Mouse (Mus musculus) WW6 (cell line): ENCODE measurements around the gene Clybl.

Experiments
- DNase-seq: peaks from one replicate; pipeline ENCODE4 v3.0.0-alpha.2; 2013; ENCODE audit warnings: low read depth, low spot score

The Clybl gene

GRCm38 (mm10) chr14:122358592-122358991 is 177.1 kb downstream of the Clybl start:
- DNase-seq = no peak

- no peak for DNase-seq
These were observed 177.8 kb downstream of the Clybl start for GRCm38 (mm10) chr14:122359136-122359905.

- DNase-seq = no peak
These were observed 180.3 kb downstream of the Clybl start for GRCm38 (mm10) chr14:122361807-122362206.

GRCm38 (mm10) chr14:122363156-122363555 is 181.7 kb downstream of the Clybl start:
- DNase-seq = no peak

- no peak for DNase-seq
These were observed 182.5 kb downstream of the Clybl start for GRCm38 (mm10) chr14:122364026-122364425.

GRCm38 (mm10) chr14:122367252-122367868 is 185.9 kb downstream of the Clybl start:
- no peak for DNase-seq

- DNase-seq = no peak
These were observed 186.4 kb downstream of the Clybl start for GRCm38 (mm10) chr14:122367882-122368418.

GRCm38 (mm10) chr14:122368501-122368900 is 187.0 kb downstream of the Clybl start:
- DNase-seq = no peak

GRCm38 (mm10) chr14:122371979-122372378 is 190.5 kb downstream of the Clybl start:
- no peak for DNase-seq

- DNase-seq = no peak
These were observed 192.0 kb downstream of the Clybl start for GRCm38 (mm10) chr14:122373458-122373857.

- no peak for DNase-seq
These were observed 192.9 kb downstream of the Clybl start for GRCm38 (mm10) chr14:122374285-122374997.

GRCm38 (mm10) chr14:122375070-122375811 is 193.7 kb downstream of the Clybl start:
- DNase-seq = no peak

GRCm38 (mm10) chr14:122376482-122377143 is 195.1 kb downstream of the Clybl start:
- DNase-seq = no peak

- no peak for DNase-seq
These were observed 196.2 kb downstream of the Clybl start for GRCm38 (mm10) chr14:122377681-122378080.

GRCm38 (mm10) chr14:122379076-122379475 is 197.6 kb downstream of the Clybl start:
- no peak for DNase-seq

GRCm38 (mm10) chr14:122379996-122380395 is 198.5 kb downstream of the Clybl start:
- no peak for DNase-seq

GRCm38 (mm10) chr14:122380896-122381845 is 199.7 kb downstream of the Clybl start:
- no peak for DNase-seq

GRCm38 (mm10) chr14:122382281-122382680 is 200.8 kb downstream of the Clybl start:
- no peak for DNase-seq

- DNase-seq = no peak
These were observed 202.4 kb downstream of the Clybl start for GRCm38 (mm10) chr14:122383931-122384330.
